Mouse (Mus musculus) stomach, embryonic 14.5 days (tissue): ENCODE results near the gene Lancl2. TPM values are rescaled to one million over a fixed set of nuclear protein-coding genes. Genes with fewer than 3 reads are reported as not detected.
A peak's percentile ranks its signal among the peaks of the same experiment; 100 is the strongest.

Experiments
- ATAC-seq: fragments of 200-750 bp; cut with Nextera tagmentation; 2 replicates; pipeline ENCODE4 v1.8.0; 2017; ENCODE audit warnings: low read depth, moderate TSS enrichment; ENCODE audit not compliant: insufficient number of reproducible peaks, insufficient read depth, low FRiP score
- H3K27ac ChIP-seq: fragments of 300-500 bp; sonication (generic); 2 replicates; pipeline ENCODE4 v1.5.1; 2014; ENCODE audit warnings: mild to moderate bottlenecking, low read length, moderate library complexity, mixed read lengths
- H3K27me3 ChIP-seq: fragments of 300-500 bp; sonication (generic); 2 replicates; pipeline ENCODE4 v1.6.1; 2014; ENCODE audit warnings: low read length, control low read depth, mixed read lengths; ENCODE audit not compliant: control insufficient read depth, insufficient read depth
- H3K36me3 ChIP-seq: fragments of 300-500 bp; sonication (generic); 2 replicates; pipeline ENCODE4 v1.6.1; 2014; ENCODE audit warnings: mild to moderate bottlenecking, control low read depth, low read length, moderate library complexity, mixed read lengths; ENCODE audit not compliant: control insufficient read depth, insufficient read depth
- H3K4me1 ChIP-seq: fragments of 300-500 bp; sonication (generic); 2 replicates; pipeline ENCODE4 v1.6.1; 2014; ENCODE audit warnings: low read length, control low read depth, mixed read lengths; ENCODE audit not compliant: control insufficient read depth, insufficient read depth
- H3K4me2 ChIP-seq: fragments of 300-500 bp; sonication (generic); replicated peaks from 2 replicates; pipeline ENCODE4 v1.6.1; 2014; ENCODE audit warnings: low read depth, low read length, control low read depth
- H3K4me3 ChIP-seq: fragments of 300-500 bp; sonication (generic); 2 replicates; pipeline ENCODE4 v1.5.1; 2014; ENCODE audit warnings: low read depth, low read length, control low read depth
- H3K9ac ChIP-seq: fragments of 300-500 bp; sonication (generic); replicated peaks from 2 replicates; pipeline ENCODE4 v1.6.1; 2014; ENCODE audit warnings: low read depth, mild to moderate bottlenecking, control low read depth, low read length, moderate library complexity, mixed read lengths
- H3K9me3 ChIP-seq: fragments of 300-500 bp; sonication (generic); 2 replicates; pipeline ENCODE4 v1.6.1; 2016; ENCODE audit warnings: low read depth, low read length, control low read depth; ENCODE audit not compliant: control insufficient read depth
- WGBS: fragments of 180-500 bp; shearing (Covaris S2); extraction: QIAGEN DNeasy Blood & Tissue Kit; methylation state at CpG from one replicate; pipeline ENCODE4 v1.1.7; 2014; 5-methylcytosine and 5-hydroxymethylcytosine counted together
- polyA plus RNA-seq: library from polyadenylated mRNA; unstranded; fragments of >200 nt; fragmentation: Nextera tagmentation; extraction: Ambion mirVana; gene quantifications from 2 replicates; pipeline ENCODE4 v1.2.1, GENCODE M21; 2014

Gene Lancl2
- polyA plus RNA-seq, 1 experiment from 2014 or later = 27.5 TPM

DNA sequence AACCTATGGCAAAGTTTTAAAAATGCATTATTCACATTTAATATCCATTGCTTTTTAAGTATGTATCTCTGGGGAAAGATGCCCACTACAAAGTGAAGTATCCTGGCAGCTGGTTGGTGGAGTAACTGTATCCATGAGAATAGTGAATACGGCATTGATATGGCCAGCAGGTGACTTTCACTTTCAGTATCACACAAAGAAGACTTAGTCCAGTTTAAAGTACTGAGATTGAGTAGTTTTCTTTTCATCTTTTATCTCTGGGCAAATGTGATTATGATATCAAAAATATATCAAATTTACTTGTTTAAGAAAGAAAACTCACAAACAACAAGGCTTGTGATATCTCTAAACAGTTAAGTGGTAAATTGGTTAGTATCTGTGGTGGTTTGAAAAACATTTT, 4.4 kb downstream of the Lancl2 start:
- H3K4me3 ChIP-seq = no peak overlapping the region
- no peak overlapping the region for H3K9ac ChIP-seq
- no peaks in the 10 kb centered on the region for H3K27me3 ChIP-seq
- 100% methylated on average over 1 of the region's 1 CpGs for WGBS
- no peaks in the 10 kb centered on the region for H3K9me3 ChIP-seq
- no peak for ATAC-seq
- no peaks in the 10 kb centered on the region; the same call in 1 of the 2 replicates for H3K4me1 ChIP-seq
- H3K4me2 ChIP-seq = no peak overlapping the region
- H3K36me3 ChIP-seq = no peaks in the 10 kb centered on the region
- no peak overlapping the region for H3K27ac ChIP-seq

DNA sequence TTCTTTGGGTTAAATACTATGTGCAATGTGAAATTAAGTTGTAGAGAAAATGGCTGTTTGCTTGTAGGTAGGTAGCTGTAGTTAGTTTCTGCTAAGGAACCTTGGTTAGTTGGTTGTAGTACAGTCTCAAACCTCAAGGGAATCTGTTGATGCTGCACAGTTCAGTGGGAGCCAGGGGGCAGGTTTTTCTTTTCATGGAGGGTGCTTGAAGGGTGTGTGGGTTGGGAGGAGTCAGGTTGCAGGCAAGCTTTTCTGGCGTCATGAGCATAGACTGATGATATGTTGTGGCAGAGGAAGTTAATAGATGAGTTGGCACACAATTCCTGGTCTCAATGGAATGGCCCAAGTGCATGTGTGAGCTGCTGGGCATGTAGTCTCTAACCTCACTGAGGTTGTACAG, 9.4 kb downstream of the Lancl2 start:
- Histone ChIP-seq H3K4me3 (no peak overlapping the region), H3K36me3 (peaks cover 2% of the 10 kb centered on the region; the same call in 1 of the 2 replicates), H3K27me3 (no peaks in the 10 kb centered on the region), H3K4me2 (no peak overlapping the region), H3K9ac (no peak overlapping the region), H3K9me3 (no peaks in the 10 kb centered on the region), H3K27ac (no peak overlapping the region), H3K4me1 (no peaks in the 10 kb centered on the region)
- ATAC-seq = 0 out of 2 replicates have a peak, but pooled peaks have one; percentile 37
- 12% methylated on average over 1 of the region's 1 CpGs for WGBS

DNA sequence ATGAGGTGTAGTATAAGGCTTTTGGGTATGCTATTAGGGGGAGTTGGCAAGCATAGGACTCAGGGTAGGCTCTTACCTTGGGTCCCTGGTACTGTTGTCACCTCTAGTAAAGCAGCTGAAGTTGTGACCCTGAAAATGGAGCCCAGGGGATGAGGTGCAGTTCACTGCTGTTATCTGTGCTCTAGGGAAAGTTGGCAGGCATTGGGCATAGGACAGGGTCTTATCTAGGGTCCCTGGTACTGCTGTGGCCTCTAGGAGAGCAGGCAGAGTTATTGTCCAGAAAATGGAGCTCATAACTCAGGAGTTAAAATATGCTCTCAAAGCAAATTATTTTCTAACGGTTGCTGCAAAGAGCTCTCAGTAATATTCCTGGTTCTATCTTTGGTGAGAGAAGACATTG, 19.0 kb downstream of the Lancl2 start:
- Histone ChIP-seq H3K27me3 (no peaks in the 10 kb centered on the region), H3K36me3 (peaks cover 9% of the 10 kb centered on the region; the same call in 1 of the 2 replicates), H3K4me2 (no peak overlapping the region), H3K9me3 (no peaks in the 10 kb centered on the region), H3K9ac (no peak overlapping the region), H3K4me1 (no peaks in the 10 kb centered on the region), H3K4me3 (no peak overlapping the region), H3K27ac (no peak overlapping the region)
- ATAC-seq = no peak
- WGBS = 90% methylated on average over 1 of the region's 1 CpGs

DNA sequence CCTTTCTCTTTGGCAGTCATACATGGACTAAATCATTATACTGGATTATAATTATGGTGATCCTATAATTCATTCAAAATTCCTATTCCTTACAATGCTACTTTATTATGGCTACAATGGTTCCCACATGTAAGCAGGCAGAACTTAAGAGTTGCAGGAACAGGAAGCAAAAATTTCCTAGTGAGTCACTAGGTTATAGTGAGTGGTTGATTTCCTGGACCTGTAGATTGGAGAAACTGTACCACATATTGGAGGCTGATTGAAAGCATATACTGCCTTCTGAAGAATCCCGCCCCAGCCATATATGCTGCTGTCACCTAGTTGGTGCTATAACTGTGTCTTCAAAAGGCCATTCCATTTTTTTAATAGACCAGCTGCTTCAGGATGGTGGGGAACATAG, 40.4 kb downstream of the Lancl2 start:
- no peak overlapping the region for H3K4me3 ChIP-seq
- H3K4me2 ChIP-seq = no peak overlapping the region
- WGBS = 96% methylated on average over 1 of the region's 1 CpGs
- H3K36me3 ChIP-seq = no peaks in the 10 kb centered on the region; the same call in 1 of the 2 replicates
- no peaks in the 10 kb centered on the region for H3K27me3 ChIP-seq
- no peak for ATAC-seq
- H3K4me1 ChIP-seq = no peaks in the 10 kb centered on the region
- H3K9ac ChIP-seq = no peak overlapping the region
- H3K9me3 ChIP-seq = no peaks in the 10 kb centered on the region
- no peak overlapping the region for H3K27ac ChIP-seq

DNA sequence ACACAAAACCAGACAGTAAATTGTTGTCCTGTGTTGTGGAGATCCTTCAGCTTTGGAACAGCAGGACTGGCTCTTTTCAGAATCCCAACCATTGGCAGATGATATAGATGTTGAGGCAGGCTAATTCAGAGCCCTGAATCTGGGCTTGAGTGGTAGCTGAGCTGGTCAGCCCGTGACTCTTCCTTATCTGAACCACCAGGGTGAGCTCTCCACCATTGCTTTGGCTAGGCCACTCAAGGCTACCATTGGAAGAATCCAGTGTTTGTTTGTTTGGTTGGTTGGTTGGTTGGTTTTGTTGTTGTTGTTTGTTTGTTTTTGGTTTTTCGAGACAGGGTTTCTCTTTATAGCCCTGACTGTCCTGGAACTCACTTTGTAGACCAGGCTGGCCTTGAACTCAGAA, 41.0 kb downstream of the Lancl2 start:
- WGBS = 56% methylated on average over 2 of the region's 2 CpGs
- Histone ChIP-seq H3K27me3 (no peaks in the 10 kb centered on the region), H3K4me2 (no peak overlapping the region), H3K9me3 (no peaks in the 10 kb centered on the region), H3K9ac (no peak overlapping the region), H3K36me3 (no peaks in the 10 kb centered on the region; the same call in 1 of the 2 replicates), H3K4me1 (no peaks in the 10 kb centered on the region), H3K27ac (no peak overlapping the region), H3K4me3 (no peak overlapping the region)
- ATAC-seq = no peak

DNA sequence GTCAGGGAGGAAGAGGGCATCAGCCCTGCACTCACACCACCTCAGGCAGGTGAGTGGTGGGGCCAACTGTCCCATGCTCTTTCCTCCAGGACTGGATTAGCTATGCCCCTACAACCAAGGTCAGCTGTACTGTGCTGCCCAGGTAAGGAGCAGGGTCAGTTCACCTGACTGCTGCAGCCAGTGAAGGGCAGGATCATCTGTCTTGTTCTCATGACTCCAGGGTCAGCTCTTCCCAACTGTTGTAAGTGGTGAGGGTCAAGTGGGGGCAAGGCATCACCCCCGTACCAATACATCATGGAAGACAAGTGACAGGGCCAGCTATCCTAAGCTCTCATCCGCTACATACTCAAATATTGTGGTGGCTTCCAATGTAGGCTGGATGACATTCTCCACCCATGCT, 41.8 kb downstream of the Lancl2 start:
- no peak overlapping the region for H3K4me3 ChIP-seq
- no peaks in the 10 kb centered on the region for H3K36me3 ChIP-seq
- no peaks in the 10 kb centered on the region for H3K9me3 ChIP-seq
- no peaks in the 10 kb centered on the region for H3K4me1 ChIP-seq
- WGBS = 89% methylated on average over 2 of the region's 2 CpGs
- no peak overlapping the region for H3K9ac ChIP-seq
- no peaks in the 10 kb centered on the region for H3K27me3 ChIP-seq
- ATAC-seq = no peak
- H3K4me2 ChIP-seq = no peak overlapping the region
- H3K27ac ChIP-seq = no peak overlapping the region

DNA sequence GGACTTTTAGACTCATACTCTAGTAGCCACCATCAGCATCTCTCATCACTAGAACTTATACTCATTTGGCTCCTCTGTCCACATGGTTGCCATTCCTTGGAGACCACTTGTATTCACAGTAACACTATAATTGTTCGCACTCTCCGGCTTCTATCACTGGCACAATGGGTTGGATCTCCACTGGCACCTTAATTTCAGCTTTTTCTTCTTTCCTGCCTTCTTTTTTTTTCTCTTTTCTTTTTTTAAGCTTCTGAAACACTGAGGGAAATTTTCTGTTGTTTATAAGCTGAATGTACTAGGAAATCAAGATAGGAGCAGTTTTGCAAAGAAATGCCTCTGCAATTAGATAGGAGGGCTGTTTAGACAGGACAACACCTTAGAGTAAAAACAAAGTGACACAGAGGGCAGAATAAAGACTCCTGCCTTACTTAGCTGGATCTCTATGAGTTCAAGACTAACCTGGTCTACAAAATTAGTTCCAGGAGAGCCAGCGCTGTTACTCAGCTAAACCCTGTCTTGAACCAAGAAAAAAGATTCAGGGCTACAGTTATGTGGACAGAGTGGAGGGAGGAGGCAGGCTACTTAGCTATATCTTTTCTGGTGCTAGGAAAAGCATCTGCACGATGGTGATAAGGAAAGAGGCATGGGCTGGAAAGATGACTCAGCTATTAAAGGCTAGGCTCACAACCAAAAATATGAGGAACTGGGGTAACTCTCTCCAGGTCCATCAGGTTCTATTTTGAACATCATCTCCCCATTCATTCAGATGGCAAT, 42.8 kb downstream of the Lancl2 start:
- H3K27ac ChIP-seq = no peak overlapping the region
- WGBS = 84% methylated on average over 4 of the region's 4 CpGs
- H3K27me3 ChIP-seq = no peaks in the 10 kb centered on the region
- H3K4me3 ChIP-seq = no peak overlapping the region
- no peak overlapping the region for H3K4me2 ChIP-seq
- ATAC-seq = peak; percentile 71; the same call in 1 of the 2 replicates
- no peak overlapping the region for H3K9ac ChIP-seq
- H3K4me1 ChIP-seq = no peaks in the 10 kb centered on the region
- H3K9me3 ChIP-seq = no peaks in the 10 kb centered on the region
- no peaks in the 10 kb centered on the region for H3K36me3 ChIP-seq

DNA sequence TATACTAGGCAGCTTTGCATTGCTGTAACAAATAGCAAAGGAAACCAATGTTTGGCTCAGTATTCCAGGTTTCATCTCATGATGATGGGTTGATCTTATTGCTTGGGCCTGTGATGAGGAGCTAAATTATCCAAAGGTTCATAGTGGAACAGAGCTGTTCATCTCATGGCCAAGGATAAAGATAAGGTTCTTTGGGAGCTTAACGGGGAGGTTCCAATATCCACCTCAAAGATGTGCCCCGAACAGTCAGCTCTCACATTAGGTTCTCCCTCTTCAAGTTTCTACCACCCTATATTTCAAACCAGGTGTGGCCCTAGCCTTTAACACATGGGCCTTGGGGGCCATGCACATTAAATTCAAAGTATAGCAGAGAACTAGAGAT, 43.4 kb downstream of the Lancl2 start:
- no peak overlapping the region for H3K27ac ChIP-seq
- H3K9me3 ChIP-seq = no peaks in the 10 kb centered on the region
- no peak overlapping the region for H3K9ac ChIP-seq
- no peaks in the 10 kb centered on the region for H3K27me3 ChIP-seq
- 90% methylated on average over 2 of the region's 2 CpGs for WGBS
- H3K4me2 ChIP-seq = no peak overlapping the region
- no peaks in the 10 kb centered on the region for H3K36me3 ChIP-seq
- no peak overlapping the region for H3K4me3 ChIP-seq
- ATAC-seq = no peak
- no peaks in the 10 kb centered on the region for H3K4me1 ChIP-seq
